Mouse (Mus musculus) liver, embryonic 13.5 days (tissue): ENCODE data around the gene Prrt3. TPM values are rescaled to one million over a fixed set of nuclear protein-coding genes. Genes with fewer than 3 reads are reported as not detected.

Experiments used
- ATAC-seq: fragments of 200-750 bp; cut with Nextera tagmentation; 2 replicates; pipeline ENCODE4 v1.8.0; 2017; ENCODE audit warnings: low read depth, mild to moderate bottlenecking, moderate number of reproducible peaks, moderate library complexity
- DNase-seq: peaks from one replicate; pipeline ENCODE4 v3.0.0; 2022
- H3K27ac ChIP-seq: fragments of 300-500 bp; sonication (generic); 2 replicates; pipeline ENCODE4 v1.5.1; 2015; ENCODE audit warnings: moderate library complexity, mild to moderate bottlenecking, inconsistent platforms
- H3K27me3 ChIP-seq: fragments of 300-500 bp; sonication (generic); 2 replicates; pipeline ENCODE4 v1.6.1; 2015; ENCODE audit warnings: mild to moderate bottlenecking, inconsistent platforms
- H3K36me3 ChIP-seq: fragments of 300-500 bp; sonication (generic); 2 replicates; pipeline ENCODE4 v1.6.1; 2015; ENCODE audit warnings: mild to moderate bottlenecking, inconsistent platforms
- H3K4me1 ChIP-seq: fragments of 300-500 bp; sonication (generic); replicated peaks from 2 replicates; pipeline ENCODE4 v1.6.1; 2015; ENCODE audit warnings: inconsistent platforms
- H3K4me2 ChIP-seq: fragments of 300-500 bp; sonication (generic); 2 replicates; pipeline ENCODE4 v1.6.1; 2015; ENCODE audit warnings: inconsistent platforms, mild to moderate bottlenecking, moderate library complexity
- H3K4me3 ChIP-seq: fragments of 300-500 bp; sonication (generic); replicated peaks from 2 replicates; pipeline ENCODE4 v1.5.1; 2015; ENCODE audit warnings: mild to moderate bottlenecking, inconsistent platforms
- H3K9ac ChIP-seq: fragments of 300-500 bp; sonication (generic); 2 replicates; pipeline ENCODE4 v1.6.1; 2015; ENCODE audit warnings: mild to moderate bottlenecking, inconsistent platforms
- H3K9me3 ChIP-seq: fragments of 300-500 bp; sonication (generic); replicated peaks from 2 replicates; pipeline ENCODE4 v1.6.1; 2016; ENCODE audit warnings: inconsistent platforms
- whole genome bisulfite sequencing: fragments of 180-500 bp; shearing (Covaris S2); methylation state at CpG from one replicate; pipeline ENCODE4 v1.1.7; 2015; ENCODE audit not compliant: insufficient replicate concordance; 5-methylcytosine and 5-hydroxymethylcytosine counted together
- polyA plus RNA-seq: library from polyadenylated mRNA; unstranded; fragments of >200 nt; fragmentation: Nextera tagmentation; extraction: Ambion mirVana; gene quantifications from 2 replicates; pipeline ENCODE4 v1.2.1, GENCODE M21; 2015

Prrt3 gene
- polyA plus RNA-seq, 1 experiment from 2014 or later = 0.07 TPM

GRCm38 (mm10) chr6:113487125-113487576, 14.6 kb downstream of the Prrt3 start:
- no peak overlapping the region for H3K4me3 ChIP-seq
- H3K9me3 ChIP-seq = no peaks in the 10 kb centered on the region
- H3K27me3 ChIP-seq = peaks cover 6% of the 10 kb centered on the region
- H3K36me3 ChIP-seq = peaks cover 12% of the 10 kb centered on the region; the same call in 1 of the 2 replicates
- H3K27ac ChIP-seq = peak overlapping the region; percentile 41; the same call in 1 of the 2 replicates
- 44% methylated on average over 7 of the region's 7 CpGs for WGBS
- no peak for DNase-seq
- no peak overlapping the region for H3K4me2 ChIP-seq
- peaks cover 42% of the 10 kb centered on the region for H3K4me1 ChIP-seq
- ATAC-seq = no peak
- no peak overlapping the region for H3K9ac ChIP-seq

DNA sequence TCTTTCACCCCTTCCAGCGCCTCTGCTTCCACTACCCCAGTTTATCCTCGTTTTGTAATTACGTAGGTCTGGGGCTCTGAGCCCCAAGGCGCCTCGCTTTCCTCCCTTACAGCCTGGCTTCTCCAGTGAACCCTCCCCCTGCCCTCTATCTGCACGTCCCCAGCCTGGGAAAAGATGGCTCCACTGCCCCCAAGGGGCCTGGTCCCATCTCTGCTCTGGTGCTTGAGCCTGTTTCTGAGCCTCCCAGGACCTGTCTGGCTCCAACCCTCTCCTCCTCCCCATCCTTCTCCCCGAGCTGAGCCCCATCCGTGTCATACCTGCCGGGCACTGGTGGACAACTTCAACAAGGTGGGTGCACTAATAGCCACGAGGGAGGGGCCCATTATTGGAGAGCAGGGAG, 18.0 kb downstream of the Prrt3 start:
- Histone ChIP-seq H3K9ac (peak overlapping the region; percentile 79), H3K4me1 (peaks cover 48% of the 10 kb centered on the region)
- ATAC-seq = peak; percentile 10; the same call in 1 of the 2 replicates

DNA sequence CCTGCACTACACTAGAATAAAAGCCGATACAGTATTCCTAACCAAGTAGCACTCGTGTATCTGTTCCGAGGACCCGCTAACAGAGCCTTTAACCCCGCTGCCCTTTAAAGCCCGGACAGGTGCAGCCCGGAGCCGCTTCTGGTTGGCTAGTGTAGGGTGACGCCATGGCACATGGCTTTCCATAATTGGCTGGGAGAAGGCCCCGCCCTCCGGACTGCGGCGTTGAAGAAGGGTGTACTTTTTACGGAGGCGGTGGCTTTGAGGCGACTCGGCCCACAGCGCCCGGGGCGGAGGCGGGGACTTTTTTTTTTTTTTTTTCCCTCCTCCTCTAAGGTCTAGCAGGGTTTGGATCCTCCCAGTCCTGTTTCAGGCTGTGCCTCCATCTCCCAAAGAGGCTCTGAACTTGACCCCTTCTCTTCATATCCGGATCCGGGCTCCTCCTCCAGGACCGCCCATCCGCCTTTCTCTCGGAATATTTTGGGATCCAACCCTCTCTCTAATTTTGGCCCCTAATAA, 18.6 kb downstream of the Prrt3 start, which contains the start of gene Creld1:
TSS of gene Creld1 (plus strand) at position 198 of the 516 bp plus-strand sequence.
- H3K27me3 ChIP-seq = peaks cover 43% of the 10 kb centered on the region
- H3K4me1 ChIP-seq = peaks cover 48% of the 10 kb centered on the region
- H3K9ac ChIP-seq = peak within 1 kb of the TSS; percentile 79
- peak; percentile 97 for ATAC-seq
- DNase-seq = peak; percentile 94
- H3K4me2 ChIP-seq = peak within 1 kb of the TSS; percentile 99
- H3K27ac ChIP-seq = peak within 1 kb of the TSS; percentile 76
- peak within 1 kb of the TSS; percentile 73 for H3K4me3 ChIP-seq
- under 1% methylated on average over 26 of the region's 26 CpGs for WGBS
- no peaks in the 10 kb centered on the region for H3K36me3 ChIP-seq
- H3K9me3 ChIP-seq = no peaks in the 10 kb centered on the region

More for the DNA sequence above, 18.0 kb downstream of the Prrt3 start:
- Histone ChIP-seq H3K9me3 (no peaks in the 10 kb centered on the region), H3K4me2 (peak overlapping the region; percentile 99), H3K27ac (peak overlapping the region; percentile 76), H3K27me3 (peaks cover 37% of the 10 kb centered on the region), H3K4me3 (peak overlapping the region; percentile 73), H3K36me3 (no peaks in the 10 kb centered on the region)
- DNase-seq = no peak
- 14% methylated on average over 10 of the region's 10 CpGs for WGBS

DNA sequence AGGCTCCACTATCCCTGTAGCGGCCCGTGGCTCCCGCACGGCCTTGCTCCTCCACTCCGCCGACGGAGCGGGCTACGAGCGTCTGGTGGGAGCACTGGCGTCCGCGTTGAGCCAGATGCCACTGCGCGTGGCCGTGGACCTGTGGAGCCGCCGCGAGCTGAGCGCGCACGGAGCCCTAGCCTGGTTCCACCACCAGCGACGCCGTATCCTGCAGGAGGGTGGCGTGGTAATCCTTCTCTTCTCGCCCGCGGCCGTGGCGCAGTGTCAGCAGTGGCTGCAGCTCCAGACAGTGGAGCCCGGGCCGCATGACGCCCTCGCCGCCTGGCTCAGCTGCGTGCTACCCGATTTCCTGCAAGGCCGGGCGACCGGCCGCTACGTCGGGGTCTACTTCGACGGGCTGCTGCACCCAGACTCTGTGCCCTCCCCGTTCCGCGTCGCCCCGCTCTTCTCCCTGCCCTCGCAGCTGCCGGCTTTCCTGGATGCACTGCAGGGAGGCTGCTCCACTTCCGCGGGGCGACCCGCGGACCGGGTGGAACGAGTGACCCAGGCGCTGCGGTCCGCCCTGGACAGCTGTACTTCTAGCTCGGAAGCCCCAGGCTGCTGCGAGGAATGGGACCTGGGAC, 19.1 kb downstream of the Prrt3 start:
- ATAC-seq = peak; percentile 46
- Histone ChIP-seq H3K9ac (peak overlapping the region; percentile 75), H3K27me3 (peaks cover 43% of the 10 kb centered on the region), H3K4me2 (peak overlapping the region; percentile 99), H3K36me3 (no peaks in the 10 kb centered on the region), H3K9me3 (no peaks in the 10 kb centered on the region), H3K4me3 (peak overlapping the region; percentile 73), H3K27ac (peak overlapping the region; percentile 68), H3K4me1 (peaks cover 42% of the 10 kb centered on the region)
- WGBS = 2% methylated on average over 65 of the region's 65 CpGs
- no peak for DNase-seq

- no peaks in the 10 kb centered on the region for H3K36me3 ChIP-seq
- H3K27me3 ChIP-seq = peaks cover 57% of the 10 kb centered on the region
- 68% methylated on average over 18 of the region's 18 CpGs for WGBS
- no peak overlapping the region for H3K4me3 ChIP-seq
- H3K27ac ChIP-seq = no peak overlapping the region
- H3K4me2 ChIP-seq = no peak overlapping the region
- peaks cover 30% of the 10 kb centered on the region for H3K4me1 ChIP-seq
- no peak for DNase-seq
- H3K9me3 ChIP-seq = no peaks in the 10 kb centered on the region
- no peak for ATAC-seq
- H3K9ac ChIP-seq = no peak overlapping the region
Observed at GRCm38 (mm10) chr6:113480555-113481373, 21.0 kb downstream of the Prrt3 start.

DNA sequence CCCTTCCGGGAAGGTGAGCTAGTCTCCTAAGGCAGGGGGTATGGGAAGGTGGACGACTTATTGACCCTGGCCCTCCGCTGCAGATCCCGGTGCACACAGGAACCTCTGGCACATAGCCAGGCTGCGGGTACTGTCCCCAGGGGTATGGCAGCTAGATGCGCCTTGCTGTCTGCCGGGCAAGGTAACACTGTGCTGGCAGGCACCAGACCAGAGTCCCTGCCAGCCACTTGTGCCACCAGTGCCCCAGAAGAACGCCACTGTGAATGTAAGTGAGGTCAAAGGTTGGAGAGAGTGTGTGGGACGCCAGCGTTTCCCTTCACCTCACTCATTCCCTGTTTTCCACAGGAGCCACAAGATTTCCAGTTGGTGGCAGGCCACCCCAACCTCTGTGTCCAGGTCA, 22.8 kb downstream of the Prrt3 start:
- H3K27me3 ChIP-seq = peaks cover 59% of the 10 kb centered on the region
- ATAC-seq = no peak

DNA sequence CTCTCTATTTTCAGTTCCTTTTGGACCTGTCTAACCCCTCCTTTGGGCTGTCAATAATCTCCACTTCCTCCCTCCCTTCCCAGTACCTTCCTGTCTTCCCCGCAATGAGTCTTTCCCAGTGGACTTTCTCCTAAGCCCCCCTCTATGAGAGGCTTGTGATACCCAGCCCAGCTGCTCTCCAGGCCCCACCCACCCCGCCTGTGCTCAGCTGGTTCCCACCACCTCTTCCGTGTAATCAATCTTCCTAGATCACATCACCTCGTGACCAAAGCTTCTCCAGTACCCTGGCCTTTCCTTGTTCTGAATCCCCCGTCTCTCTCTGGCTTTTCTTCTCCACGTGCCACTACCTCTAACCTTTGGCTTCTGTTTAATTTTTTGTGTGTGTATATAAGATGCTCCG, 24.4 kb downstream of the Prrt3 start:
- 33% methylated on average over 7 of the region's 7 CpGs for WGBS
- peaks cover 56% of the 10 kb centered on the region for H3K27me3 ChIP-seq

More for the DNA sequence above, 22.8 kb downstream of the Prrt3 start:
- Histone ChIP-seq H3K4me2 (no peak overlapping the region), H3K9me3 (no peaks in the 10 kb centered on the region), H3K4me3 (no peak overlapping the region), H3K4me1 (peaks cover 19% of the 10 kb centered on the region), H3K27ac (no peak overlapping the region), H3K36me3 (no peaks in the 10 kb centered on the region), H3K9ac (no peak overlapping the region)
- WGBS = 73% methylated on average over 10 of the region's 10 CpGs
- DNase-seq = no peak

DNA sequence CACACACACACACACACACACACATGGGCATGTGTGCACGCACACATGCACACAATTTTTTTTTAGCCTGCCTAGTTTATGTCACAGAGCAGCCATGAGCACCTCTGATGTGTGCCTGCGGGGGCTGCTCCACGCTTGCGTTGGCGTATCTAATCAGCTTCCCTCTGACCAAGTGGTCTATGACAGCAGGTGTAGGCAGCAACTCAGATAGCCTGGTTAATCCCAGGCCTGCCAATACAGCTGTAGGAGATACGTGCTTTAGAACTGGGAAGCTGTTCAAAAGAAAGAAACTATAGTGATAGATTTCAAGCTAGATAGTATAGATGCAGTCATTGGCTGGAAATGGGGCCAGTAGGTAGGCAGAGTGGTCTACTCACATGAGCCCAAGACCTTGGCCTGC, 28.0 kb downstream of the Prrt3 start:
- Histone ChIP-seq H3K9me3 (no peaks in the 10 kb centered on the region), H3K36me3 (no peaks in the 10 kb centered on the region), H3K27ac (no peak overlapping the region), H3K4me2 (no peak overlapping the region), H3K4me3 (no peak overlapping the region), H3K9ac (no peak overlapping the region), H3K4me1 (peaks cover 26% of the 10 kb centered on the region), H3K27me3 (peaks cover 47% of the 10 kb centered on the region)
- ATAC-seq = no peak
- no peak for DNase-seq
- 62% methylated on average over 6 of the region's 6 CpGs for WGBS

More for the DNA sequence above, 24.4 kb downstream of the Prrt3 start:
- Histone ChIP-seq H3K27ac (no peak overlapping the region), H3K9ac (no peak overlapping the region), H3K4me2 (no peak overlapping the region), H3K4me3 (no peak overlapping the region), H3K4me1 (peaks cover 8% of the 10 kb centered on the region), H3K9me3 (no peaks in the 10 kb centered on the region), H3K36me3 (no peaks in the 10 kb centered on the region)
- ATAC-seq (no peak), DNase-seq (no peak)

DNA sequence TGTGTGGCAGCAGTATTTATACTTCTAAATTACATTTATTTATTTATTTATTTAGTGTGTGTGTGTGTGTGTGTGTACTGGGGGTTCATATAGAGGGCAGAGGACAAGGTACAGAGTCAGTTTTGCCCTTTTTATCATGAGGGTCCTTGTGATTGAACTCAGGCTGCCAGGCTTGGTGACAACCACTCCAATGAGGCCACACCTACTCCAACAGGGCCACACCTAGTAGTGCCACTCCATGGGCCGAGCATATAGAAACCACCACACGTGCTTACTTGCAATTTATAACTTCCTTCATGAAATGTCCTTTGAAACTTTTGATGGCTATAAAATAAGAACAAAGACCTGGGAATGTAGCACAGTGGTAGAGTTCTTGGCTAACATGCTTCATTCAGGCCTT, 28.5 kb downstream of the Prrt3 start:
- no peak for DNase-seq
- H3K4me1 ChIP-seq = peaks cover 28% of the 10 kb centered on the region
- no peak overlapping the region for H3K9ac ChIP-seq
- no peak overlapping the region for H3K4me2 ChIP-seq
- ATAC-seq = no peak
- H3K36me3 ChIP-seq = no peaks in the 10 kb centered on the region
- WGBS = 22% methylated on average over 2 of the region's 2 CpGs
- H3K27me3 ChIP-seq = peaks cover 43% of the 10 kb centered on the region
- H3K9me3 ChIP-seq = no peaks in the 10 kb centered on the region
- H3K27ac ChIP-seq = no peak overlapping the region
- H3K4me3 ChIP-seq = no peak overlapping the region

GRCm38 (mm10) chr6:113472061-113472460, 29.7 kb downstream of the Prrt3 start:
- Histone ChIP-seq H3K4me1 (peaks cover 28% of the 10 kb centered on the region), H3K36me3 (no peaks in the 10 kb centered on the region), H3K9ac (no peak overlapping the region), H3K27me3 (peaks cover 40% of the 10 kb centered on the region), H3K27ac (no peak overlapping the region), H3K9me3 (no peaks in the 10 kb centered on the region), H3K4me3 (no peak overlapping the region), H3K4me2 (0 out of 2 replicates have a peak overlapping the region, but pooled peaks have one; percentile 52)
- no peak for DNase-seq
- no peak for ATAC-seq
- WGBS = 60% methylated on average over 10 of the region's 10 CpGs

DNA sequence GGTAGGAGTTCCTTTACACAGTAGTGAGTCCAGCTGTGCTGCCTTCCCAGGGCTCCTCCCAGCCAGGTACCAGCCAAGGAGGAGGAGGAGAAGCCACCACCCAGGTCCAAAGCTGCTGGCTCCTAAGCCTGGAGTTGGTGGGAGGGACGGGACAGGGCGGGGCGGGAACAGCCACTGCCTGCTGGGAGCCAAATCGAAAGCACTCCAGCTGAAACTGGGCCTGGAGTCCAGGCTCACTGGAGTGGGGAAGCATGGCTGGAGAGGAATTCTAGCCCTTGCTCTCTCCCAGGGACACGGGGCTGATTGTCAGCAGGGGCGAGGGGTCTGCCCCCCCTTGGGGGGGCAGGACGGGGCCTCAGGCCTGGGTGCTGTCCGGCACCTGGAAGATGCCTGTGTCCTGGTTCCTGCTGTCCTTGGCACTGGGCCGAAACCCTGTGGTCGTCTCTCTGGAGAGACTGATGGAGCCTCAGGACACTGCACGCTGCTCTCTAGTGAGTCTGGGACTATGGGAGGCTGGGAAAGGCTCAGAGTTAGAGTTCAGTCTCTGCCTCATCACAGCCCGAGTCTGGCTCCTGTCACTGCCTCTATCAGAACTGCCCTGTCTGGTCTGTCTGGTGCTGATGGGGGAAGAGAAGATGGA, 30.3 kb downstream of the Prrt3 start, which contains the start of gene Il17rc:
TSS of gene Il17rc (plus strand) at position 131 of the 640 bp plus-strand sequence.
- H3K27ac ChIP-seq = no peak within 1 kb of the TSS
- 42% methylated on average over 12 of the region's 12 CpGs for WGBS
- H3K27me3 ChIP-seq = peaks cover 34% of the 10 kb centered on the region
- peaks cover 28% of the 10 kb centered on the region for H3K4me1 ChIP-seq
- peak within 1 kb of the TSS; percentile 51 for H3K9ac ChIP-seq
- DNase-seq = no peak
- H3K9me3 ChIP-seq = no peaks in the 10 kb centered on the region
- peak within 1 kb of the TSS; percentile 36 for H3K4me3 ChIP-seq
- 0 out of 2 replicates have a peak, but pooled peaks have one; percentile 4 for ATAC-seq
- no peaks in the 10 kb centered on the region for H3K36me3 ChIP-seq
- H3K4me2 ChIP-seq = peak within 1 kb of the TSS; percentile 52
